Mouse (Mus musculus): ENCODE data around the gene Thop1. TPM values are rescaled to one million over a fixed set of nuclear protein-coding genes. Genes with fewer than 3 reads are reported as not detected.

Thop1 gene
- total and polyA plus RNA-seq, 2 experiments, result 7.4 to 13.1 TPM

DNA sequence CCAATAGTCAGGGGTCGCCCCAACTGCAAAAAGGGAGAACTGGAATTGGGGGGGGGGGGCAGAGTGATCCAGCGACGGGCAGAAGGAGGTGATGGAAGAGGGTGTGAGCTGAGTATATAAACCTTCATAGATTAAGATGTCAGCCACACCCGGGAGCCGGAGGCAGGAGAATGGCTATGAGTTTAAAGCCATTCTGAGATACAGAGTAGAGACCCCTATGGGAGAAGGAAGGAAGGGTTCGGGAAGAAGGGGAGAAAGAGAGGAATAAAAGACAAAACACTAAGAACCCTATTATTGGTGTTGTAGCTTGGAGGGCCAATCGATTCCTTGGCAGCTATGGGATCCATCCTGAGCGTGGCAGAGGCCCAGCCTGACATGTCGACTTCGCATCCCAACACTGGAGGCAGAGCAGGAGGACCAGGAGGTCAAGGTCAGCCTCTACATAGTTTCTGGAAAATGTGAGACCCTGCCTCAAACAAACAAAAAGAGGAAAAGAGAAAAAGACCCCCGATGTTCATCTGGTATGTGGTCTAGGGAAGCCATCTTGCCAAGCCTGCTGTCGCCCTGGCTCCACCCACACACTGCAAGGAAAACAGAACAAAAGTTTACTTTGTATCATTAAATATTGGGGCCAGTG, 44.1 kb upstream of the Thop1 start, which contains the start of gene Diras1:
Diras1 (minus strand) TSS at position 24 of the 637 bp plus-strand sequence.
- Histone ChIP-seq H3K9ac (ENCODE audit: low read depth, low read length) (no peak within 1 kb of the TSS), H3K27me3 (ENCODE audit: control insufficient read depth, insufficient read depth, low read length) (peaks cover 21% of the 10 kb centered on the region), H3K79me2 (ENCODE audit: control insufficient read depth, insufficient read depth, low read length) (no peaks in the 10 kb centered on the region), H3K4me1 (ENCODE audit: control insufficient read depth, insufficient read depth, low read length) (no peaks in the 10 kb centered on the region), H3K4me3 (ENCODE audit: insufficient read depth, low read depth, low read length) (no peak within 1 kb of the TSS), H3K27ac (replicated peaks; ENCODE audit: insufficient read depth, low read depth, low read length) (no peak within 1 kb of the TSS), H3K36me3 (ENCODE audit: control insufficient read depth, insufficient read depth, low read length) (no peaks in the 10 kb centered on the region)
- 48% methylated on average over 12 of the region's 12 CpGs for WGBS
- no peak for DNase-seq (ENCODE audit: extremely low read depth, low read depth, low spot score)
- TF ChIP-seq CTCF (IDR thresholded peaks at IDR 0.05; ENCODE audit: low read depth, low read length) (no peak), POLR2A (IDR thresholded peaks at IDR 0.05; ENCODE audit: extremely low read depth, insufficient read depth, low read length) (no peak)

GRCm38 (mm10) chr10:81026857-81027256, 43.0 kb upstream of the Thop1 start:
- Histone ChIP-seq H3K4me1 (ENCODE audit: control insufficient read depth, insufficient read depth, low read length) (no peaks in the 10 kb centered on the region), H3K27me3 (ENCODE audit: control insufficient read depth, insufficient read depth, low read length) (peaks cover 21% of the 10 kb centered on the region), H3K36me3 (ENCODE audit: control insufficient read depth, insufficient read depth, low read length) (no peaks in the 10 kb centered on the region), H3K27ac (replicated peaks; ENCODE audit: insufficient read depth, low read depth, low read length) (no peak overlapping the region), H3K9ac (ENCODE audit: low read depth, low read length) (no peak overlapping the region), H3K79me2 (ENCODE audit: control insufficient read depth, insufficient read depth, low read length) (no peaks in the 10 kb centered on the region), H3K4me3 (ENCODE audit: insufficient read depth, low read depth, low read length) (no peak overlapping the region)
- no peak for DNase-seq (ENCODE audit: extremely low read depth, low read depth, low spot score)
- 89% methylated on average over 5 of the region's 5 CpGs for WGBS
- TF ChIP-seq POLR2A (IDR thresholded peaks at IDR 0.05; ENCODE audit: extremely low read depth, insufficient read depth, low read length), result no peak
- no peak for TF ChIP-seq CTCF (IDR thresholded peaks at IDR 0.05; ENCODE audit: low read depth, low read length)

DNA sequence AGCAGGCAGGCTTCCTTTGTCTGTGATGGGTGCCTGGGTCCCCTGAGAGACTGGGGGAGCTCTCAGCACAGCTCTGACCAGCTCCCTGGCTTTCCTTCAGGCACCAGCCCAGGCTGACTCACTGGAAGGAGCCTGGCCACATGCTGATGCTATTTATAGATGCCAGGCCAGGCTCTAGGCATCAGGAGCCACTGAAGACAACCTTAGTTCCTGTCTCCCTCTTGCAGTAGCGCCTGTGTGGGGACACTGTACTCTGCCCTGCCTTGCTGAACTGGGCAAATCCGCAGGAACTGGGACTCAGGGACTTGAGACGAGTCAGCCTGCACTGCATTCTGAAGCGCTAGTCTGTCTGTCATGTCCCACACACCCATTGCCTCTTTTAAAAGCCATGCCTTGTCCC, 42.5 kb upstream of the Thop1 start:
- no peak for TF ChIP-seq POLR2A (IDR thresholded peaks at IDR 0.05; ENCODE audit: extremely low read depth, insufficient read depth, low read length)
- TF ChIP-seq CTCF (IDR thresholded peaks at IDR 0.05; ENCODE audit: low read depth, low read length), result no peak
- no peak for DNase-seq (ENCODE audit: extremely low read depth, low read depth, low spot score)
- H3K36me3 ChIP-seq (ENCODE audit: control insufficient read depth, insufficient read depth, low read length), result no peaks in the 10 kb centered on the region
- WGBS, result 59% methylated on average over 4 of the region's 4 CpGs
- H3K4me3 ChIP-seq (ENCODE audit: insufficient read depth, low read depth, low read length), result no peak overlapping the region
- H3K79me2 ChIP-seq (ENCODE audit: control insufficient read depth, insufficient read depth, low read length), result no peaks in the 10 kb centered on the region
- no peak overlapping the region for H3K27ac ChIP-seq (replicated peaks; ENCODE audit: insufficient read depth, low read depth, low read length)
- peaks cover 17% of the 10 kb centered on the region for H3K27me3 ChIP-seq (ENCODE audit: control insufficient read depth, insufficient read depth, low read length)
- H3K9ac ChIP-seq (ENCODE audit: low read depth, low read length), result no peak overlapping the region
- H3K4me1 ChIP-seq (ENCODE audit: control insufficient read depth, insufficient read depth, low read length), result no peaks in the 10 kb centered on the region

- Histone ChIP-seq H3K27me3 (ENCODE audit: control insufficient read depth, insufficient read depth, low read length) (peaks cover 13% of the 10 kb centered on the region), H3K4me1 (ENCODE audit: control insufficient read depth, insufficient read depth, low read length) (no peaks in the 10 kb centered on the region), H3K79me2 (ENCODE audit: control insufficient read depth, insufficient read depth, low read length) (no peaks in the 10 kb centered on the region), H3K9ac (ENCODE audit: low read depth, low read length) (no peak overlapping the region), H3K27ac (replicated peaks; ENCODE audit: insufficient read depth, low read depth, low read length) (no peak overlapping the region), H3K4me3 (ENCODE audit: insufficient read depth, low read depth, low read length) (no peak overlapping the region), H3K36me3 (ENCODE audit: control insufficient read depth, insufficient read depth, low read length) (no peaks in the 10 kb centered on the region)
- TF ChIP-seq POLR2A (IDR thresholded peaks at IDR 0.05; ENCODE audit: extremely low read depth, insufficient read depth, low read length) (no peak), CTCF (IDR thresholded peaks at IDR 0.05; ENCODE audit: low read depth, low read length) (no peak)
- DNase-seq (ENCODE audit: extremely low read depth, low read depth, low spot score), result no peak
Observed at GRCm38 (mm10) chr10:81028219-81028618, 41.6 kb upstream of the Thop1 start.

GRCm38 (mm10) chr10:81029031-81029430, 40.8 kb upstream of the Thop1 start:
- no peak for DNase-seq (ENCODE audit: extremely low read depth, low read depth, low spot score)
- no peaks in the 10 kb centered on the region for H3K4me1 ChIP-seq (ENCODE audit: control insufficient read depth, insufficient read depth, low read length)
- no peak overlapping the region for H3K4me3 ChIP-seq (ENCODE audit: insufficient read depth, low read depth, low read length)
- no peaks in the 10 kb centered on the region for H3K79me2 ChIP-seq (ENCODE audit: control insufficient read depth, insufficient read depth, low read length)
- H3K27me3 ChIP-seq (ENCODE audit: control insufficient read depth, insufficient read depth, low read length), result peaks cover 13% of the 10 kb centered on the region
- WGBS, result 69% methylated on average over 10 of the region's 10 CpGs
- H3K9ac ChIP-seq (ENCODE audit: low read depth, low read length), result no peak overlapping the region
- H3K27ac ChIP-seq (replicated peaks; ENCODE audit: insufficient read depth, low read depth, low read length), result no peak overlapping the region
- no peaks in the 10 kb centered on the region for H3K36me3 ChIP-seq (ENCODE audit: control insufficient read depth, insufficient read depth, low read length)
- TF ChIP-seq POLR2A (IDR thresholded peaks at IDR 0.05; ENCODE audit: extremely low read depth, insufficient read depth, low read length) (no peak), CTCF (IDR thresholded peaks at IDR 0.05; ENCODE audit: low read depth, low read length) (no peak)

DNA sequence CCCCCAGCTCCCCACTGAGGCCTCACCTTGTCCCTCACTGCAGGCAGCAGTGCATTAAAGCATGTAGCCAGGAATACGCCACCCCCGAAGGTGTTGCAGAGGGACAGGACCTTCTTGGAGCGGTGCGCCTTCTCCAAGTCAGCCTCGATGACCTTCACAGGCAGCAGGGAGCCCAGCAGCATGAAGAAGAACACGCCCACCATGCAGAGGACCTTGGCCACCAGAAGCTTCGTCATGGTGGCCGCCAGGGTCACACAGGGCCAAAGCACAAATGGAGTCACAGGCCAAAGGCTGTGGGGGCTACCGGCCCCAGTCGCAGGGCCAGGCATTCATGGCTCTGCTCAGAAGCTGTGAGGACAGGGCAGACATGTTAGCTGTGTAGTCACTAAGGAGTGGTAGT, 36.2 kb upstream of the Thop1 start:
- Histone ChIP-seq H3K4me1 (ENCODE audit: control insufficient read depth, insufficient read depth, low read length) (no peaks in the 10 kb centered on the region), H3K36me3 (ENCODE audit: control insufficient read depth, insufficient read depth, low read length) (no peaks in the 10 kb centered on the region), H3K27me3 (ENCODE audit: control insufficient read depth, insufficient read depth, low read length) (no peaks in the 10 kb centered on the region), H3K4me3 (ENCODE audit: insufficient read depth, low read depth, low read length) (no peak overlapping the region), H3K27ac (replicated peaks; ENCODE audit: insufficient read depth, low read depth, low read length) (no peak overlapping the region), H3K79me2 (ENCODE audit: control insufficient read depth, insufficient read depth, low read length) (no peaks in the 10 kb centered on the region), H3K9ac (ENCODE audit: low read depth, low read length) (no peak overlapping the region)
- DNase-seq (ENCODE audit: extremely low read depth, low read depth, low spot score), result no peak
- no peak for TF ChIP-seq CTCF (IDR thresholded peaks at IDR 0.05; ENCODE audit: low read depth, low read length)
- TF ChIP-seq POLR2A (IDR thresholded peaks at IDR 0.05; ENCODE audit: extremely low read depth, insufficient read depth, low read length), result no peak
- WGBS, result 88% methylated on average over 10 of the region's 10 CpGs

Data from liver, adult 2 months (tissue).